Mouse (Mus musculus) neural tube, embryonic 15.5 days (tissue): ENCODE measurements around the gene Pawr. TPM values are rescaled to one million over a fixed set of nuclear protein-coding genes. Genes with fewer than 3 reads are reported as not detected.

Experiments
- ATAC-seq: fragments of 200-750 bp; cut with Nextera tagmentation; 2 replicates; pipeline ENCODE4 v1.8.0; 2017; ENCODE audit warnings: mild to moderate bottlenecking, moderate TSS enrichment, moderate library complexity; ENCODE audit not compliant: low FRiP score
- H3K27ac ChIP-seq: fragments of 300-500 bp; sonication (generic); replicated peaks from 2 replicates; pipeline ENCODE4 v1.5.1; 2015; ENCODE audit warnings: mild to moderate bottlenecking, inconsistent platforms
- H3K27me3 ChIP-seq: fragments of 300-500 bp; sonication (generic); replicated peaks from 2 replicates; pipeline ENCODE4 v1.6.1; 2015; ENCODE audit warnings: inconsistent platforms
- H3K36me3 ChIP-seq: fragments of 300-500 bp; sonication (generic); 2 replicates; pipeline ENCODE4 v1.6.1; 2015; ENCODE audit warnings: inconsistent platforms
- H3K4me1 ChIP-seq: fragments of 300-500 bp; sonication (generic); 2 replicates; pipeline ENCODE4 v1.6.1; 2015; ENCODE audit warnings: inconsistent platforms
- H3K4me2 ChIP-seq: fragments of 300-500 bp; sonication (generic); 2 replicates; pipeline ENCODE4 v1.6.1; 2015; ENCODE audit warnings: inconsistent platforms, mild to moderate bottlenecking, moderate library complexity
- H3K4me3 ChIP-seq: fragments of 300-500 bp; sonication (generic); replicated peaks from 2 replicates; pipeline ENCODE4 v1.5.1; 2015; ENCODE audit warnings: mild to moderate bottlenecking, inconsistent platforms
- H3K9ac ChIP-seq: fragments of 300-500 bp; sonication (generic); replicated peaks from 2 replicates; pipeline ENCODE4 v1.6.1; 2015; ENCODE audit warnings: mild to moderate bottlenecking, inconsistent platforms
- H3K9me3 ChIP-seq: fragments of 300-500 bp; sonication (generic); replicated peaks from 2 replicates; pipeline ENCODE4 v1.6.1; 2016; ENCODE audit warnings: inconsistent platforms
- WGBS: fragments of 180-500 bp; shearing (Covaris S2); methylation state at CpG from one replicate; pipeline ENCODE4 v1.1.7; 2015; ENCODE audit warnings: mixed read lengths; 5-methylcytosine and 5-hydroxymethylcytosine counted together
- polyA plus RNA-seq: library from polyadenylated mRNA; unstranded; fragments of >200 nt; fragmentation: Nextera tagmentation; extraction: Ambion mirVana; gene quantifications from 2 replicates; pipeline ENCODE4 v1.2.1, GENCODE M21; 2015

The Pawr gene
- polyA plus RNA-seq, 1 experiment from 2014 or later, result 2.9 TPM

DNA sequence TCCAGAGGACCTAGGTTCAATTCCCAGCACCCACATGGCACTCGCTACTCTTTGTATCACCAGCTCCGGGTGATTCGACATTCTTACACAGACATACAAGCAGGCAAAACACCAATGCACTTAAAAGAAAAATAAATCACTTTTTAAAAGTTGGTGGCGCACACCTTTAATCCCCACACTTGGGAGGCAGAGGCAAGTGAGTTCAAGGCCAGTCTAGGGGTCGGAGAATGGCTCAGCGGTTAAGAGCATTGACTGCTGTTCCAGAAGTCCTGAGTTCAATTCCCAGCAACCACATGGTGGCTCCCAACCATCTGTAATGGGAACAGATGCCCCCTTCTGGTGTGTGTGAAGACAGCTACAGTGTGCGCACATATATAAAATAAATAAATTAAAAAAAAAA is 16.7 kb upstream of the Pawr start:
- Histone ChIP-seq H3K36me3 (no peaks in the 10 kb centered on the region), H3K27ac (no peak overlapping the region), H3K4me2 (no peak overlapping the region), H3K9ac (no peak overlapping the region), H3K4me3 (no peak overlapping the region), H3K4me1 (no peaks in the 10 kb centered on the region), H3K9me3 (no peaks in the 10 kb centered on the region), H3K27me3 (no peaks in the 10 kb centered on the region)
- 96% methylated on average over 7 of the region's 7 CpGs for WGBS
- ATAC-seq, result no peak

- Histone ChIP-seq H3K4me3 (no peak overlapping the region), H3K4me2 (no peak overlapping the region), H3K27me3 (peaks cover 22% of the 10 kb centered on the region), H3K9me3 (no peaks in the 10 kb centered on the region), H3K4me1 (peaks cover 15% of the 10 kb centered on the region), H3K9ac (no peak overlapping the region), H3K27ac (no peak overlapping the region), H3K36me3 (no peaks in the 10 kb centered on the region)
- ATAC-seq, result no peak
- WGBS, result 91% methylated on average over 7 of the region's 7 CpGs
These were observed 3.6 kb upstream of the Pawr start for GRCm38 (mm10) chr10:108328356-108328755.

DNA sequence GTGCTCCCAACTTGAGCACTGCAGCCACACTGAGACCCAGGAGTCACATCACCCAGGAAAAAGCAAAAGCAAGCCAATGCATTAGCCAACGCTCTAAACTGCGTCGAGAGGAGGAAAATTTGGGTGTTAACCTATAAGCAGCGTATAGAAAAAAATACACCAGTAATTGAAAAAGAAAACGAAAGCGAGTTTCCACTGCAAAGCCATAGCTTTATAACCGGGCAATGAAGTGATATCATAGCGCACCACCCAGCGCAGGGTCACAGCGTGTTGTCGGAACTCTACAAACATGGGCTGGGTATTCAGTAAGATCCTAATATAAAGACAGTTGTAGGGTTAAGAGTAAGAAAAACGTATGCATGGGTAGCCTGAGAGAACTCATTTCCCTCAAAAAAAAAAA is 2.9 kb upstream of the Pawr start:
- no peak for ATAC-seq
- Histone ChIP-seq H3K9ac (no peak overlapping the region), H3K9me3 (no peaks in the 10 kb centered on the region)

GRCm38 (mm10) chr10:108329771-108330170 is 2.1 kb upstream of the Pawr start:
- Histone ChIP-seq H3K36me3 (no peaks in the 10 kb centered on the region), H3K27me3 (peaks cover 22% of the 10 kb centered on the region), H3K9ac (no peak overlapping the region), H3K27ac (no peak overlapping the region), H3K4me2 (no peak overlapping the region), H3K4me1 (peaks cover 18% of the 10 kb centered on the region), H3K4me3 (no peak overlapping the region), H3K9me3 (no peaks in the 10 kb centered on the region)
- 72% methylated on average over 5 of the region's 5 CpGs for WGBS
- no peak for ATAC-seq

More for the DNA sequence above, 2.9 kb upstream of the Pawr start:
- Histone ChIP-seq H3K4me1 (peaks cover 18% of the 10 kb centered on the region), H3K36me3 (no peaks in the 10 kb centered on the region), H3K27ac (no peak overlapping the region), H3K27me3 (peaks cover 22% of the 10 kb centered on the region), H3K4me2 (no peak overlapping the region), H3K4me3 (no peak overlapping the region)
- WGBS, result 92% methylated on average over 12 of the region's 12 CpGs

DNA sequence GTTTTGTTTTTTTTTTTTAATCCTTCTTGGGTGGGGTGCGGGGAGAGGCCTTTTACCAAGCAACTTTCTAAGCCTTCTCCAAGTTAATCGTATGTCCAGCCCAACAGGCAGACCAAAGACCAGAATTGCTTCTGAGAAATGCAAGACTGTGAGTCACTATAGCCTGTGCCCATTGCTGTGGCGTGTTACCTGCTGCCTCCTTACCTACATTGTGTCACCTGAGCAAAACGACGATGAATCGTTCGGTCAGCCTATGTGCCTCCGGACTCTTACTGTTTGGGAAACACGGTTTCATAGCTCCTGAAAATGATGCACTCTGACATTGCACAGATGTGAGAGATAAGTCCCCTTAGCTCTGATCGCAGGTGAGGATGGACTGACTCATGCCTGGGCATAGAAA is 957 bp upstream of the Pawr start:
- H3K9ac ChIP-seq, result no peak overlapping the region
- H3K4me2 ChIP-seq, result peak overlapping the region; percentile 98
- ATAC-seq, result no peak
- no peaks in the 10 kb centered on the region for H3K36me3 ChIP-seq
- H3K4me1 ChIP-seq, result peaks cover 18% of the 10 kb centered on the region
- WGBS, result 13% methylated on average over 10 of the region's 10 CpGs
- no peaks in the 10 kb centered on the region for H3K9me3 ChIP-seq
- peaks cover 22% of the 10 kb centered on the region for H3K27me3 ChIP-seq
- H3K4me3 ChIP-seq, result peak overlapping the region; percentile 82; the same call in 1 of the 2 replicates
- H3K27ac ChIP-seq, result no peak overlapping the region

DNA sequence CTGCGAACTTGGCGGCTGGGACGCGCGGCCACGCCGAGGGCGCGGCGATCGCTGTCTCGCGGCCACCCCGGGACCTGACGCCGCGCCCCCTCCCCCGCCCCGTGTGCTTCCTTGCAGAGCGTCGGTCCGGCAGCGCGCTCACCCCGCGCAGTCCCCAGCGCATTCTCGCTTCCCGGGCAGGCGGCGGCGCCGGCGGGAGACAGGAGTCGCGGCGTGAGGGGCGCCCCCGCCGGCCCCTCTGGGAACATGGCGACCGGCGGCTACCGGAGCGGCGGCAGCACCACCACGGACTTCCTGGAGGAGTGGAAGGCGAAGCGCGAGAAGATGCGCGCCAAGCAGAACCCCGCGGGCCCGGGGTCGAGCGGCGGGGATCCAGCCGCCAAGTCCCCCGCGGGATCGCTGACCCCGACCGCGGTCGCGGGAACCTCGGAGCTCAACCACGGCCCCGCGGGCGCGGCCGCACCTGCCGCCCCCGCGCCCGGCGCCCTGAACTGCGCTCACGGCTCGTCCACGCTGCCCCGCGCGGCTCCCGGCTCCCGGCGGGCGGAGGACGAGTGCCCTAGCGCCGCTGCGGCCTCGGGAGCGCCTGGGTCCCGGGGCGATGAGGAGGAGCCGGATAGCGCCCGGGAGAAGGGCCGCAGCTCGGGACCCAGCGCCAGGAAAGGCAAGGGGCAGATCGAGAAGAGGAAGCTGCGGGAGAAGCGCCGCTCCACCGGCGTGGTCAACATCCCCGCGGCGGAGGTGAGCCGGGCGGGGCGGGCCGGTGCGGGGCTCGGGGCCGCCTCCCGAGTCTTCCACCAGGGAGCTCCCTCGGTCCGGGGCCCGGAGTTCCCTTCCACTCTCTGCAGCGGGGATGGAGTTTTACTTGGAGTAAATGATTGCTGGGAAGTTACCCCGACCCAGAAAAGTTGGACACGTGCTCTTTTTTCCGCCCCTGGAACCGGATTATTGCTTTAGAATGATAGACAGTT is 935 bp downstream of the Pawr start:
- WGBS, result under 1% methylated on average over 104 of the region's 129 CpGs
- ATAC-seq, result peak; percentile 61

GRCm38 (mm10) chr10:108333642-108334041 is 1.7 kb downstream of the Pawr start:
- 5% methylated on average over 12 of the region's 12 CpGs for WGBS
- no peak for ATAC-seq
- Histone ChIP-seq H3K4me3 (peak overlapping the region; percentile 82), H3K9me3 (no peaks in the 10 kb centered on the region), H3K36me3 (no peaks in the 10 kb centered on the region), H3K4me1 (peaks cover 18% of the 10 kb centered on the region), H3K4me2 (peak overlapping the region; percentile 98), H3K27ac (no peak overlapping the region), H3K27me3 (peaks cover 22% of the 10 kb centered on the region), H3K9ac (no peak overlapping the region)

More for the DNA sequence above, 935 bp downstream of the Pawr start:
- Histone ChIP-seq H3K4me2 (peak overlapping the region; percentile 98), H3K9me3 (no peaks in the 10 kb centered on the region), H3K4me1 (peaks cover 18% of the 10 kb centered on the region), H3K27me3 (peaks cover 22% of the 10 kb centered on the region), H3K36me3 (no peaks in the 10 kb centered on the region), H3K9ac (peak overlapping the region; percentile 64), H3K4me3 (peak overlapping the region; percentile 82), H3K27ac (peak overlapping the region; percentile 51)

DNA sequence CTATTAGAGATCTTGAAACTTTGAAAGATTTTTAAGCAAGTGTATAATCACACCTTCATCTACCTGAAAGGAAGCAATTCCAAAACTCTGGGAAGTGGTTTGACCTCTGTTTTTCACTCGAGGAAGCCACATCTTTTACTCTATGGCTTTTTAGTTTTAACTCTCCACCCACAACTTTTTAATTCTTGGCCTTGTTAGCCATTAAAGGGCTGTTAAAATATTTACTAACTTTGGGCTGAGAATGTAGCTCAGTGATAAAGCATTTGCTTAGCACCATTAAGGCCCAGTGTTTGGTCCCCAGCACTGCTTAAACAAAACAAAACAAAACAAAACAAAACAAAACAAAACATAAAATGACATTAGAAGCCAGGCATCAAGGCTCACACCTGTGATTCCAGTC is 2.2 kb downstream of the Pawr start:
- no peak overlapping the region for H3K27ac ChIP-seq
- H3K9ac ChIP-seq, result no peak overlapping the region
- H3K4me3 ChIP-seq, result no peak overlapping the region
- peaks cover 22% of the 10 kb centered on the region for H3K27me3 ChIP-seq
- H3K4me2 ChIP-seq, result peak overlapping the region; percentile 98
- H3K36me3 ChIP-seq, result no peaks in the 10 kb centered on the region
- no peaks in the 10 kb centered on the region for H3K9me3 ChIP-seq
- peaks cover 18% of the 10 kb centered on the region for H3K4me1 ChIP-seq
- no peak for ATAC-seq
- 37% methylated on average over 1 of the region's 1 CpGs for WGBS

GRCm38 (mm10) chr10:108335736-108336292 is 3.9 kb downstream of the Pawr start:
- H3K4me2 ChIP-seq, result no peak overlapping the region

GRCm38 (mm10) chr10:108336581-108336980 is 4.7 kb downstream of the Pawr start:
- no peaks in the 10 kb centered on the region for H3K9me3 ChIP-seq
- 82% methylated on average over 9 of the region's 9 CpGs for WGBS
- no peak overlapping the region for H3K9ac ChIP-seq
- 0 out of 2 replicates have a peak, but pooled peaks cover 7% of the 10 kb centered on the region for H3K27me3 ChIP-seq
- H3K4me3 ChIP-seq, result no peak overlapping the region
- H3K4me2 ChIP-seq, result no peak overlapping the region
- peaks cover 11% of the 10 kb centered on the region for H3K4me1 ChIP-seq
- H3K36me3 ChIP-seq, result no peaks in the 10 kb centered on the region
- no peak for ATAC-seq
- no peak overlapping the region for H3K27ac ChIP-seq

More at GRCm38 (mm10) chr10:108335736-108336292, 3.9 kb downstream of the Pawr start:
- peaks cover 14% of the 10 kb centered on the region for H3K27me3 ChIP-seq
- peaks cover 18% of the 10 kb centered on the region for H3K4me1 ChIP-seq
- H3K9ac ChIP-seq, result no peak overlapping the region
- 64% methylated on average over 10 of the region's 10 CpGs for WGBS
- no peak overlapping the region for H3K4me3 ChIP-seq
- H3K27ac ChIP-seq, result no peak overlapping the region
- no peaks in the 10 kb centered on the region for H3K9me3 ChIP-seq
- H3K36me3 ChIP-seq, result no peaks in the 10 kb centered on the region
- ATAC-seq, result no peak

DNA sequence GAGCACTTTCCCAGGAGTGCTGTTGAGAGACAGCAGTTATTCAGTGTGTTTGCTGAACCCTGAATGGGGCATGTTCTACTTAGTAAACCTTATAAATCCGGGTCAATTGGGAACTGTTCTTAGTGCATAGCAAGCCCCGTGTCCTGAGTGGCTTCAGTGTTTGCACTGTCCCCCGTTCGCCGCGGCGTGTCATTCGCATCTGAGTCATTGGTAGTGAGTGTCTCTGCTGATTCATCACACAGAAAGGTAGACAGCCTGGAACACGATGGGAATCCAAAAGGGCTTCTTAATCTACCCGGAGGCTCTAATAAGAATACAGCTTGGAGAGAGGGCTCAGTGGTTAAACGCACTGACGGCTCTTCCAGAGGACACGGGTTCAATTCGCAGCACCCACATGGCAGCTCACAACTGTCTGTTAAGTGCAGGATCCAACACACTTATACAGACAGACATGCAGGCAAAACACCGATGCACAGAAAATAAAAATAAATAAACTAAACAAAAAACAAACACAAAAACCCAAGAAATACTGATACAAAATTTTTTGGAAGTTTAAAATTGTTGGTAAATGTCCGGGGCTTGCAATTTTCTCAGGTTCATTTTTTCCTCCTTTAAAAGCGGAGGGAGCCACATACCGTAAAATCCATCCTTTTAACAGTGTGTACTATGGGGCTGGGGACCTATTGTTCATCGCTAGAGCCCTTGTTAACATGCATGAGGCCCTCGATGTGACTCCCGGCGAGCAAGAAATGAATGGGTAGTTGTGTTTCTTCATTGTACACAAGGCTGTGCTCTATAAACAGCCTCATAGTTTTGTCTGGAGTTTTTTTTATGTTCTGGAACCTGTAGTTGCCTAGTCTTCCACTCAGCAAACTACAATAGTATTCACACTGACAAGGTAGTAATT is 6.4 kb downstream of the Pawr start:
- Histone ChIP-seq H3K4me3 (no peak overlapping the region), H3K9me3 (no peaks in the 10 kb centered on the region), H3K27me3 (no peaks in the 10 kb centered on the region), H3K9ac (no peak overlapping the region), H3K4me1 (peaks cover 3% of the 10 kb centered on the region; the same call in 1 of the 2 replicates), H3K27ac (no peak overlapping the region), H3K4me2 (no peak overlapping the region), H3K36me3 (no peaks in the 10 kb centered on the region)
- 23% methylated on average over 22 of the region's 22 CpGs for WGBS
- ATAC-seq, result no peak
